Mouse (Mus musculus) heart, adult 8-10 months (tissue): ENCODE results near the gene Col7a1. TPM values are rescaled to one million over a fixed set of nuclear protein-coding genes. Genes with fewer than 3 reads are reported as not detected.

Experiments used
- DNase-seq: peaks from one replicate; pipeline ENCODE4 v3.0.0; 2022; ENCODE audit warnings: low spot score
- microRNA-seq: library from miRNA; unstranded; fragments of <30 nt; microRNA quantifications from one replicate; pipeline ENCODE4 v1.2.0, GENCODE M21; 2022
- total RNA-seq, 4 experiments: library from RNA; stranded (reverse); gene quantifications; 2 replicates each; pipeline ENCODE4 v1.2.4; 2022

Col7a1 gene
- total RNA-seq, 4 experiments from 2014 or later: 0.31 to 0.49 (median 0.32) TPM

- no peak for DNase-seq
These were observed 68.0 kb downstream of the Col7a1 start for GRCm38 (mm10) chr9:109021428-109021827.

- DNase-seq: no peak
These were observed 69.7 kb downstream of the Col7a1 start for GRCm38 (mm10) chr9:109022866-109023685.

- peak; percentile 39 for DNase-seq
These were observed 74.1 kb downstream of the Col7a1 start for GRCm38 (mm10) chr9:109027521-109027920.

- DNase-seq: no peak
These were observed 75.0 kb downstream of the Col7a1 start for GRCm38 (mm10) chr9:109028421-109028820.

GRCm38 (mm10) chr9:109028919-109029318, 75.5 kb downstream of the Col7a1 start:
- no peak for DNase-seq

- DNase-seq: no peak
These were observed 76.9 kb downstream of the Col7a1 start for GRCm38 (mm10) chr9:109030312-109030711.

GRCm38 (mm10) chr9:109031001-109031400, 77.6 kb downstream of the Col7a1 start:
- no peak for DNase-seq

GRCm38 (mm10) chr9:109031686-109032085, 78.3 kb downstream of the Col7a1 start:
- no peak for DNase-seq

GRCm38 (mm10) chr9:109032435-109032834, 79.0 kb downstream of the Col7a1 start:
- no peak for DNase-seq

Small RNA genes within 50 kb of the gene (microRNA-seq; reads per million reads assigned to microRNA genes)
- not detected for gene Mir711

Other genes with a start within 250 kb of the Col7a1 start
- gene Ip6k2, start 169.8 kb upstream of the Col7a1 start, total RNA-seq: 10 to 100 TPM; 13.7 to 24.9 (median 21.2) TPM
- 1 to 10 TPM; 7.4 to 9.2 (median 8.0) TPM for gene Nckipsd, start 145.2 kb upstream of the Col7a1 start, total RNA-seq
- under 1 TPM in 3 of 4 experiments, not detected in 1; 0.03 to 0.32 (median 0.28) TPM for gene Celsr3, start 127.3 kb upstream of the Col7a1 start, total RNA-seq
- 10 to 100 TPM; 16.6 to 23.6 (median 21.4) TPM for gene Slc26a6, start 100.3 kb upstream of the Col7a1 start, total RNA-seq
- under 1 TPM in 1 of 4 experiments, not detected in 3; 0.28 TPM for gene Tmem89, start 39.0 kb upstream of the Col7a1 start, total RNA-seq
- 1,000 to 10,000 TPM; 2,127 to 2,243 (median 2,213) TPM for gene Uqcrc1, start 17.0 kb upstream of the Col7a1 start, total RNA-seq
- gene Ucn2, start 32.4 kb downstream of the Col7a1 start, total RNA-seq: not detected
- gene Pfkfb4, start 38.2 kb downstream of the Col7a1 start, total RNA-seq: 1 to 10 TPM; 1.4 to 2.1 (median 1.9) TPM
- 10 to 100 TPM; 30.1 to 36.9 (median 33.7) TPM for gene Shisa5, start 85.0 kb downstream of the Col7a1 start, total RNA-seq
- gene Trex1, start 106.1 kb downstream of the Col7a1 start, total RNA-seq: 10 to 100 TPM; 16.3 to 19.2 (median 17.6) TPM
- gene Atrip, start 120.5 kb downstream of the Col7a1 start, total RNA-seq: 1 to 10 TPM; 8.1 to 9.4 (median 8.5) TPM
- gene Ccdc51, start 128.9 kb downstream of the Col7a1 start, total RNA-seq: 10 to 100 TPM; 10.5 to 13.4 (median 12.7) TPM
- gene Tma7, start 129.0 kb downstream of the Col7a1 start, total RNA-seq: 100 to 1,000 TPM; 220 to 257 (median 236) TPM
- gene Plxnb1, start 141.8 kb downstream of the Col7a1 start, total RNA-seq: 10 to 100 TPM; 21.6 to 25.9 (median 22.9) TPM
- gene Fbxw21, start 208.5 kb downstream of the Col7a1 start, total RNA-seq: not detected
- gene Fbxw13, start 242.4 kb downstream of the Col7a1 start, total RNA-seq: not detected